Mouse (Mus musculus): ENCODE results near the gene Dgcr6. TPM values are rescaled to one million over a fixed set of nuclear protein-coding genes. Genes with fewer than 3 reads are reported as not detected.
"Not testable (repeated sequence)": the region's sequence is repeated elsewhere in the genome, so short reads cannot be mapped to it uniquely, and the experiment has no call there.

Dgcr6 gene
- 10 to 100 TPM; 15.6 to 19.7 TPM for polyA plus RNA-seq (2017; shearing (Covaris generic))

DNA sequence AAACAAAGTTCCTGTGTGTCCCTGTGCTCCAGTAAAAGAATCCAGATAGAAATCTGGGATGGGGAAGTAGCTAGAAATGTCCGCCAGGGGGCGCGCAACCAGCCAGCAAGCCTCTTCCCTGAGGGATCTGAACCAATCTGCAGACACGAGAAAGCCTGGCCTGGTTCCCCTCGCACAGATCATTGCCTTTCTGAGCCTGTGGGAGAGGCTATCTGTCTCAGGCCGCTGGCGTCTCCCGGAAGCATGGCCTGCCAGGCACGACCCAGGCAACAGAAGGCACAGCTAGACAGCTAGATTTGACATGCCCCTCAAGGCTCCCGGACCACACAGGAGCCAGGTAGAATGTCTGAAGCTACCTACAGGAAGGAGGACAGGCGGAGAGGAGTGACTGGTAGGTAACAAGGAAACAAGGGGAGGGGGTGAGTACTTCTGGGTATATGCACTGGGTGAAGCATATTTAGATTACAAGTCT is at the start of gene Dgcr6:
Gene Dgcr6, plus strand, starts transcription at position 130 of the 472 bp plus-strand sequence.
- peak; percentile 40 for ATAC-seq

DNA sequence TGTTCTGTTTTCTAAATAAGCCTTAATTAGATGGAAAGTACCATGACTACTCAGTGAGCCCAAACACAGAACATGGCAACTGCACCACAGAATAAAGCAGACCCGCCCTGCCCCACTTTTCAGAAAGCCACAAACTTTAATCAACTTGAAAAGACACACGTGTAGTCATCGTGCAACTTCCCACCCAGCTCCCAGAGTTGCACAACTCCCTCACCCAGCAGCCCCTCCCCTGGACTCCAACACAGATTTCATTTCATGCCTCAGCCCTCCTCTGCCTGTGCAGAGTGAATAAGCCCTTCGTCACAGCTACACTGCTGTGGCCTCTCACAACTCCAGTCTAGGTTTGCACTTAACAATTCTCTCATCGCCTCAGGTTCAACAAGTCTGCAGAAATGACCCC is 48.1 kb upstream of the Dgcr6 start:
- ATAC-seq = no peak

DNA sequence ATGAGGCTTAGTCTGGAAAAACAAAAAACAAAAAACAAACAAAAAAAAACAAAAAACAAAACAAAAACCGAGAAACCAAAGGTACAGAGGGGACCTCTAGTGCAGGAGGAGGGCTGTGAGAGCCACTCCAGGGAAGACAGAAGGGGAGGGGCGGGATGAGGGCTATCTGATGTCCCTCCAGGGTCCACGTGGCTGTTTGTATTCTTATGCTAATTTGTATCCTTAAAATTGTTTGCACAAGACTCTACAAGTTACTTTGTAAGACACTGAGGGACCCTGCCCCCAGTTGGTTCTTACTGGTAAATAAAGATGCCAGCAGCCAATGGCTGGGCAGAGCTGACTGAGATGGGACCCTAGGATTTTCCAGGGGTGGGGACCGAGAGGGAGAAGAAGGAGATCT is 45.6 kb upstream of the Dgcr6 start:
- no peak for ATAC-seq

DNA sequence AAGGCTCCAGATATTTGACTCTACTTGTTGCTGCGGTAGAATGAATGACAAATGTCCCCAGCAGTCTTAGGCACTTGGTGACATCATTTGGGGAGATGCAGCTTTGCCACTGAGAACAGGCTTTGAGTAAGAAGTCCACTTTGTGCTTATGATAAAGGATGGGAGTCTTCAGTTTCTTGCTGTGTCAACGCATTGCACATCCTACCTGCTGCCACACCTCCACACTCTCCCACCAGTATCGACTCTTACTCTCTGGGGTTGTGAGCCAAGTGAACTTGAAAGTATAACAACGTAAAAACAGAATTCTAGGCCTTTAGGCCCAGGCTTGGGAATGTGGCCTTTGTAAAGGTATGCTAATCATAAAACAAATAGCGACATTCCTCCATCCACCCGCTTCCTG is 41.6 kb upstream of the Dgcr6 start:
- no peak for ATAC-seq

DNA sequence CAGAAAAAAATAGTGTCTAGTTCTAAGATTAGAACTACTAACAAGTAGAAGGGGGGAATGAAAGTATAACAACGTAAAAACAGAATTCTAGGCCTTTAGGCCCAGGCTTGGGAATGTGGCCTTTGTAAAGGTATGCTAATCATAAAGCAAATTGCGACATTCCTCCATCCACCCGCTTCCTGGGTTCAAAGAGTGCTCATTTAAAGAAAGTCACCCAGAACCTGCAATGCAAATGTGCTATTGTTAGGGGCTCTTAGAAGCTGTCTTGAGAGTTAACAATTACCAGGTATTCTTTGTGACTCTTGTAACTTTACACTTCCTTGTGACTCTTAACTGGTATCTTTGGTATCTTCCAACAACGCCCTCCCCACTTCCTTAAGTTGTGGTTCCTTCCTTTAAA is 36.2 kb upstream of the Dgcr6 start:
- not testable (repeated sequence) for ATAC-seq

DNA sequence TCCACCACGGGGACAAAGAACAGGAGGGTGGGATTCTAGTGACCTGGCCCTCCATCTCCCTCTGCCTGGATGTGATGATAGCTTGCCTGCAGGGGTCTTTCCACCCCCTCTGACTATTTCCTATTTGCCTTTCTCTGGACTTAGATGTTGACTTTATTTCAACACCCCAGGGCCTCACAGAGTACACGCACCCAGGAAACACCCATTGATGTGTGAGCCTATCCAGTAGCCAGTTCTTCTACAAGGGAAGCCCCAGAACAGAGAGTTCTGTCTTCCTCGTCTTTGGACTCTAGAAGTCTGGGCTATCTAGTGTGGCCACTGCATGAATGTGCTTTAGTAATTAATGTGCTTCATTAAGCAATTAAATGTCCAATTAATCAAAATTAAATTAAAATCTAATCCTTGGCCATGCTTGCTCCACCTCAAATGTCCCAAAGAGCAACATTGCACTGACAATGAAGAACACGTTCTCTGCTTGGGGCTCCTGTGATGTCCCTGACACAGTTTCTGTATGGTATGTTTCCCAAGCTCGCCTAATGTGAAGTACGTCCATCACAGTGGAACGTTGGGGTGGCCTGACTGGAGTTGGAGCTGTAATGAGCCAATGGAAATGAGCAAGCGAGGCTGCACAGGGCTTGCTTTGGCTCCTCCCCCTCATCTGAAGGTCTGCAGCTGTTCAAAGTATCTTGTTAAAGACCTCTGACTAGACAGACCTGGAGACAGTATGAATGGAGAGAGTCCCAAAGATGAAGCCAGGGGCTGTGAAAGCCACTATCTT is 29.7 kb upstream of the Dgcr6 start:
- no peak for ATAC-seq

DNA sequence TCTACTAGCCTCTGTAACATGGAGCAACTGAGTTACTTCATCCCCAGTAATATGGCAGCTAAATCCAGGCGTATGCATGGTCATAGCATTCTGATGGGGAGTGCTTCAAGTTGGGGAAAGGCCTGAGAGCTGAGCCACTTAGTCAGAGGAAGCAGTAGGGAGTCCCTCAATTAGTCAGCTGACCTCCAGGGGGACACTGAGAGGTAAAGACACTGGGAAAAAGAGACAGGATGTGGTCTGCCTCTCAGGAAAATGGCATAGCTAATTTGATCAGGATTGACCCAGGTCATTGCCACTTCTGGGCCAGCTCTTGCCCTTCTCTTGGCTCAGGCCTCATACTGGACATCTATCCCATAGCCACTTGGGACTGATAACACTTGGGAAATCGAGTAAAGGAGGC is 25.3 kb upstream of the Dgcr6 start:
- no peak for ATAC-seq

DNA sequence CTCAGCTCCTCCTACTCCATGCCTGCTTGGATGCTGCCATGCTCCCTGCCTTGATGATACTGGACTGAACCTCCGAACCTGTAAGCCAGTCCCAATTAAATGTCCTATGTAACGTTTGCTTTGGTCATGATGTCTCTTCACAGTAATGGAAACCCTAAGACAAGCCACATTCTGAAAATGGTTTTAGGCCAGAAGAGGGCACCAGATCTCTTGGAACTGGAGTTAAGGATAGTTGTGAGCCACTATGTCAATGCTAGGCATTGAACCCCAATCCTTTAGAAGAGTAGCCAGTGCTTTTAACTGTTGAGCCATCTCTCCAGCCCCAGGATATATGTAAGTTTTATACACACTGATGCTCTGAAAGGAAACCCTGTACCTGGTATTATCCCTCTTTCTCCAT is 20.9 kb upstream of the Dgcr6 start:
- no peak for ATAC-seq

DNA sequence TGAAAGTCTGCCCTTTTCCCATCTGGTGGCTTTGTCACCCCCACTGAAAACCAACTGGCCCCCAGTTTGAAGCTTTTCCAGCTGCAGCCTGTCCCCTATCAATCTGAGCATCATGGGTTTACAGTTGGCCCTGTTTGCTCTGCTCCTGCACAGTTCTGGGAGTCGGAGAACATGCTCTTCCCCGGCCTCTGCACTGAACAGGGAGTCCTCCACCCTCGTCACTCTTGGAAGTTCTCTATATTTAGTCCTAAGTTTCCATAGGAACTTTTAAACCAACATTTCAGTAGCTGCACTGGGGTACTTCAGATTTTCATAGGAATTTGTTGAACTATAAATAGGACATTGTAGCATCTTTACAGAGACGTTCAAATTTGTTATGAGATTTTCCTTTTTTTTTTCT is 19.4 kb upstream of the Dgcr6 start:
- ATAC-seq = no peak

DNA sequence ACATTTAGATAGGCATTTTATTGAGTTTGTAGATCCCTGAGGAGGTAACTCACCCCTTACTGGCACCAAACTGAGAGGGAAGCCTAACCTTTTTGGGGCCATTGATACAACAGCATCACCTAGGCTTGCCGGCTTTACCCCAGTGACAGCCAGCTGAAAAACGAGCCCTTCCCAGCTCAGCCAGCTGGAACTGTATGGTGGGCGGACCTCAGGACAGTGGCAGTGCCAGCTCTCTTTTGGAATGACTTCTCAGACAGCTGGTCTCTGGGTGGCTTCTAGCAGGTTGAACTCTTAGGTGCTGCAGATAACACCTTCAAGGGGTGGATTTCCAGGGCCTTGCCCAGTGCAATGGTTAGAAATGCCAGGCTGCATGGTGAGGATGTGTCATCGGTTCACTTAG is 18.4 kb upstream of the Dgcr6 start:
- ATAC-seq = no peak

DNA sequence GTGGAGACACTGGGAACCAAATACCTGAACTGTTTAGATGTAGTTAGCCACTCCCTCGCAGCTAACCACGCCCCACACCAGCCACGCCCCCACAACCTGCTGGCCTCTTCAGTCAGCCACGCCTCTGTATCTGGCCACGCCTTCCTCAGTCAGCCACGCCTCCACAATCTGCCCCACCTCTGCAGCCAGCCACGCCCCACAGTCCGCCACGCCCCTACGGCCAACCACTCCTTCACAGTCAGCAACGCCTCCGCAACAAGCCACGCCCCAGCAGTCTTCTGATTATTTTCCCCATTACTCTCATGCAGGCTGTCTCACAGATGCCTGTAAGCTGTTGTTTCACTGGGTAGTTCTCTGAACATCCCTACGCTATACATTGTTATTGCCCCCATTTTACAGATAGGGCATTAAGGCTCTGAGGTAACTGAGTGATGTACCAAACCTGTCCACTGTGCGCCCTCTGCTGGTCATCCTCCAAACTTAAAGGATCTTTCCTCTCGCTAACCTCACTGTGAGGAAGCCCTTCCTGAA is 16.2 kb upstream of the Dgcr6 start:
- no peak for ATAC-seq

DNA sequence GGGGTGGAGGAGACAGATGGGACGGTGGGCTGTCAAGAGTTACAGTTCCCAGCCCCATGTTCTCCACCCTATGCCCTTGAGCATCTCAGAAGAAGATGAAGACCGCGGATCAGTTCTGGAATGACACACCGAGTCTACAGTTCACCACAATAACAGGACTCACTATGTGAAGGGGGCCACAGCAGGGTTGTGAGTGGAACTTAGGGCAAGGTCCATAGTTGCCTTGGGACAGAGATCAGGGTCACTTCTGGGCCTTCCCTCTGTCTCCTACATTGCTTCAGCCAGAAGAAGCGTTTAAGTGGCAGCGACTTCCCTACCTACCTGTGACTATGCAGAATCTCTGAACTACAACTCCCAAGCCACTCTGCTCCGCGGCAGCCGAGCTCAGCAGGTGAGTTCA is 15.6 kb upstream of the Dgcr6 start:
- no peak for ATAC-seq

DNA sequence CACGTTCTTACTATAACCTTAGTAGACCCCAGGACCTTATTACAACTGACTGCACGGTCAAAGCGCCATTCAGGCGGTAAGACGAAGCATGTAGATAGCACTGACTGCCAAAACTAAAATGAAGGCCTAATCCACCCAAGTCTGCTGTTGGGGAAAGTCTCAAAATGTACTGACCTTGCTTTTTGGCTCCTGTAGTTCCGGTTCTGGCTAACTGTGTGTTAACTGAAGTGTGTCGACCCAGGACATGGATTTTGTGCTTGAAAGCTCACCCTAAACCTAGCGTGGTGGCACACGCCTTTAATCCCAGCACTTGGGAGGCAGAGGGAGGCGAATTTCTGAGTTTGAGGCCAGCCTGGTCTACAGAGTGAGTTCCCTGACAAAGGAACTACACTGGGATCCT is 7.7 kb upstream of the Dgcr6 start:
- ATAC-seq = no peak

DNA sequence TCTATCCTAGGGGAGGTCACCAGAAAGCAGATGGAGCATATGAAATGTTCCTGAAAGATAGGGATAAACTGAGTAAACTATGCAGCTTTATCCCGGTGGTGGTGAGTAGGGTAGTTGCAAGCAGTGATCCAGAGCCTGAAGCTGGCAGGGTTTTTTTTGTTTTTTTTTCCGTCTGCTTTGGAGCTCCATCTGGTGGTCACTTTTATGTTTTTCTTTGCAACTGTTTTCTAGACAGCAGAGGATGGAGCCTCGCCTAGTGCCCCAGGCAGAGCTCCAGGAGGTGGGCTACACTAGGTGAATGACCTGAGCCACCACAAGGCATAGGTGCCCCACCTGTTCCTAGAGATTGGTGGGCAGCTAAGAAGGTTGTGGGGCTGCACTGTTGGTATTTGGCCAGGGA is 5.0 kb upstream of the Dgcr6 start:
- no peak for ATAC-seq

DNA sequence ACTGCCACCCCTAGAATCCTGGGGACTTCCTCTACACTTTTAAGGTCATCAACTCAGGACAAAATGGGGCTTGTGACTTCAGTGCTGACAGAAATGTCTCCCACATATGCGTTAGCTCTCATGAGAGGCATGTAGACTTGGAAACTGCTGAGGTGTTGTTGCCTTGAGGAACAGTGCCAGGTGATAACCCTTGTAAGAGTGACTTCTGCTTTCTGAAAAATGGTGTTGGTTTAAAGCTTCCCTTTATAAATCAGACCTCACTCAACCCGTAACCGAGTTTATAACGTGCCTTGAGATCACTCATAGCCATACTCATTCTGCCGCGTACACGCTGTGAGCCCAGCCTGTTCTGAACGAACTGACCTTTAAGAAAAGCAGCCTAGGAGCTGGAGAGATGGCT is 4.6 kb upstream of the Dgcr6 start:
- no peak for ATAC-seq

DNA sequence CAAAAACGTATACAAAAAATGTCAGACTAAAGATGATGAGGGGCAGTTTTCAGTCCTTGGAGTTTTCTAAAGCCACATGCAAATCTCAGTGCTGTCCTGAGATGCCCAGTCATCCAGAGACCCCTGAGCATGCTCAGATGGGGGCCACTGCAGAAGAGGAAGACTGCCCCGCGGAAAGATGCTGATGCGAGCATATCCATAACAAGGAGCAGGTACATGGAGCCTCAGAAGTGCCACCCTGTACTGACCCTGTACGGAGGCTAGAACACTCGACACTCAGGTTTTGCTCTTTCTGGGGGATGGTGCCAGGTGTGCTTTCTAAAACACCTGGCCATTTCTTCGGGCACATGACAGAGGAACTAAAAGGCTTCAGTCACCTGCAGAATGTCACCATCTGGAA is 338 bp upstream of the Dgcr6 start:
- ATAC-seq = no peak

DNA sequence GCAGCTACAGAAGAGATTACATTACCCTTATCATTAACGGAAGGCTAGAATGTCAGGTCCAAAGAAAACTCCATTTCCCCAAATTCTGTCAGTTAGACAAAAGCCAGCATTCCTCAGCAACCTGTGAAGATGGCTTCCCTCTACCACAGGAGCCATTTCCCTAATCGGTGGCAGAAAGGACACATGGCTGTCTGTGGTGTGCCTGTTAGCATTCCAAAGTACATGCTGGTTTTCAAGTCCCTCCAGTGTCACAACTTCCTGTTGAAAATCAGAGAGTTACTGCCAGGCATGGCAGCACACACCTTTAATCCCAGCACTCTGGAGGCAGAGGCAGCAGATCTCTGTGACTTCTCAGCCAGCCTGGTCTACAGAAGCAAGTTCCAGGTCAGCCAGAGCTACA is 3.6 kb downstream of the Dgcr6 start:
- no peak for ATAC-seq

DNA sequence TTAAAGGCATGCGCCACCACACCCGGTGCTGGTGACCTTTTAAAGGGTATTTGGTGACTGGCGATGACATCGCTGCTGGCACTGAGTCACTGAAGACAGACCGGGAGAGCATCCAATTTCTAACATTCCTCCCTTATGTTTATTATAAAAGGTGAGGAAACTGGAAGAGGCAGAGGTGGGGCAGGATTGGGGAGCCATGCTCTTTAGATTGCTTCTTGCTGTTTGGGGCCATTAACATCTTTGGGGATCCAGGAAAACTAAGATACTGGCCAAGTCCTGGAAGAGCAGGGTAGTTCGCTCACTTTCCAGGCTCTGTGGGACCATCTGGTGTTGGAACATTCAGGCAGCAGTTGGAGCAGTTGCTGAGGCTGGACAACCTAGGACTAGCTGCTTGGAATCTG is 5.7 kb downstream of the Dgcr6 start:
- no peak for ATAC-seq

DNA sequence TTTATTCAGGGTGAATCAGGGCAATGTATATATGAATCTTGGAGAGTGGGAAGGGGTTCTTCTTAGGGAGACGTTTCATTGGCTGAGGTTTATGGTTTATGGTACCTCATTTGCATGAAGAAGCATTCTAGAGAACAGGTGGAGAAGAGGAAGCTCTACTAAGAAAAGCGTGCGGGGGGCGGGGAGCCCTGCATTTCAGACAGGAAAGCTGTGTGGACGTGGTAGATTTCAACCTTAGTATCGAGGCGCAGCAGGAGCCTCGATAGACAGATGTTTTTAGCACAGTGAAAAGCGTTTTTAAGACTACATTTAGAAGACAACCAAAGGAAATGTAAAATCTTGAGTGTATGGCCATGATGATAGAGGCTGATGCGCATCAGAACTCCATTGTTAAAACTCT is 6.6 kb downstream of the Dgcr6 start:
- no peak for ATAC-seq

DNA sequence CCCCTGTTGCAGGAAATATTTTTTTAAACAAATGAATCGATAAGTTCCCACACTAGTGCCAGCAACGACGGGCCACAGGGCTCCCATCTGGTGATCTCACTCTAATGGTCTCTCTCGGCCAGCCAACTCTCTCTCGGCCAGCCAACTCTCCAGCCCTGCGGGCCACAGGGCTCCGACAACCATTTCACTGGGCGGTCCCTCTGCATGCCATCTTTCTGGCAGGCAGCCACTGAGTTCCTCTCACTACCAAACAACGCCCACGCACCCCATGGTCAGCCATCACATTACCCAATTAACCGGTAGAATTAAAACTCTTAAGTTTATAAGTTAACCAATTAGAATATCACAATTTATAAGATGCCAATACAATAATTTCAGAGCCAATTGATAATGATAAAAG is 8.5 kb downstream of the Dgcr6 start:
- no peak for ATAC-seq

DNA sequence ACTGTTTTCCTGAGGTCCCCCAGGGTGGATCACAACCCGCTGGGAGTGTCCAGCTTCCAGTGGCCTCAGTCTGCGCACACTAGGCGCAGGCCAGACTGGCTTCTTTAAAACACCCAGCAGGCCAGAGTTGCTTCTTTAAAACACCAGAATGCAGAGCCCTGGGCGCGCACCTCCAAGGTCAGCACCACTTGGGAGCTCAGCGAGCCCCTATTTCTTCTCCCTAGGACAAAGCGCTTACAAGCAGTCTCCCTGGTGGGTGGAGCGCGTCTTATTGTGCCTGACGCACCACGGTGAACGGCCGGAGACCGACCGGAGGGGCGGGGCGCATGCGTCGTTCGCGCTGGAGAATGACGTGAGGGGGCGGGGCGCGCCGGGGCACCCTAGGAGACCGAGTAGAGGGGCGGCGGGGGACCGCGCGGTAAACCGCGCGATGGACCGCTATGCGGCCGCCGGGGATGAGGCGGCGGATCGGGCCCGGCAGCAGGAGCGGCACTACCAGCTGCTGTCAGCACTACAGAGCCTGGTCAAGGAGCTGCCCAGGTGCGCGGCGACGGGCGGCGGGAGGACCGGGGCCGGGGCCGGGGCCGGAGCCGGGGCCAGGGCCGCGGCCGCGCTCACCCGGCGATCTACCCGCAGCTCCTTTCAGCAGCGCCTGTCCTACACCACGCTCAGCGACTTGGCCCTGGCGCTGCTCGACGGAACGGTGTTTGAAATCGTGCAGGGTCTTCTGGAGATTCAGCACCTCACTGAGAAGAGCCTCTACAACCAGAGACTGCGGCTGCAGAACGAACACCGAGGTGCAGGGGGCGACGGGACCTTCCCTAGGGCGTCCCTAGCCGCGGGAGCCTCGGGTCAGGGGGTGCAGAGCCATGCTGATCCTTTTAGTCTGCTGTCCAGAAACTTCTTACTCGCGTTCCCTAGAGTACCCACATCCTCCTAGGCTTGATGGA is 13.7 kb downstream of the Dgcr6 start:
- ATAC-seq = peak; percentile 96

DNA sequence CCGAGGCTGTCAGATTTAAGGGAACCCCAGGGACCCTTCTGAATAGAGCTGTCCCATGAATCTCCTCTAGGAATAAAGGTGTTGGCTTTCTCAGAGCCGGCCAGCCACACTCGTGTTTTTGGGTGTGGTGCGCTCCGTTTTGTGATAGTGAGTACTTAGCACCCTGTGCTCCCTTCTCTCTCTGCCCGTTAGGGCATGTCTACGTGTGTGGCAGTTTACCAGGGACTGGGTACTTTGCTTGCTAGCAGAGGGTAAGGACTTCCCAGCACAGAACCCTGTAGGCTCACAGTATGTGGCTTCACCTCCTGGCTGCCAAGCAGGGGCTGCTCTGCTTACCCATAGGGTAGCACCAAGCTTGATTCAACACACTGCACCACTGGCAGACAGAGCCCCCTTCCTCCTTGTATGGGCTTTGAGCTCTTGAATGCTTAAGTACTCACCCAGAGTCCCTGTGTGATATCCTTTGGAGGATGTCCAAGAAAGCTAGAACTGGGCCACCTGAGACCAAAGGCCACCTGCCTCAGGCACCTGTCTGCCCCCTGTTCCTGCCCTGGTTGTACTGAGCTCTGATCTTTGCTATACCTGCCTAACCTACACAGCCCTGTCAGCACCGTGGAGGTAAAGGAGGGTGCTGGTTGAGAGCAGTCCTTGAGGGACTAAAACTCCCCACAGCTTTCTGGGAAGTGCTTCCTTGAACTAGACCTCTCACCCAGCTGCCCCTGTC is 16.2 kb downstream of the Dgcr6 start:
- ATAC-seq = no peak

DNA sequence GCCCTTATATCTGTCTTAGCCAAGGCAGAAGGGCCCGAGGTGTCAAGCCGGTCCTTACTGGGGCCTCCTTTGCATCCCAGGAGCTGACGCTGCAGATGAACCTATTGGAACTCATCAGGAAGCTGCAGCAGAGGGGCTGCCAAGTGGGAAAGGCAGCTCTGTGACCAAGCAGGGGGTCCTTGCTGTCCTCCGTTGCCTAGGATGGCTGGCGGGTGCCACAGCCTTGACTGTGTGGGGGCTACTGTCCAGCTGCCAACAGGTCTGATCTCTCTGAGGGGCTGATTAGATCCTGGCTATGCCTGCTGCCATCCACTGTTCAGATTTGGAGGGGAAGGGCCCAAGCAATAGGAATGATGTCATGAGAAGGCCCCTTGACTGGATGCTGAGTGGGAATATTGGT is 18.1 kb downstream of the Dgcr6 start:
- ATAC-seq = no peak

Measured in activated CD4-positive, CD25-positive, alpha-beta regulatory T cell, adult 4 months (primary cell).